Mouse (Mus musculus) midbrain, postnatal 0 days (tissue): ENCODE measurements around the gene E2f3. TPM values are rescaled to one million over a fixed set of nuclear protein-coding genes. Genes with fewer than 3 reads are reported as not detected.

ENCODE experiments used
- ATAC-seq: fragments of 200-750 bp; cut with Nextera tagmentation; 2 replicates; pipeline ENCODE4 v1.8.0; 2017; ENCODE audit warnings: moderate number of reproducible peaks, mild to moderate bottlenecking, moderate TSS enrichment, moderate library complexity; ENCODE audit not compliant: low FRiP score
- DNase-seq: peaks from one replicate; pipeline ENCODE4 v3.0.0-alpha.2; 2015; ENCODE audit warnings: low spot score
- H3K27ac ChIP-seq: fragments of 300-500 bp; sonication (generic); 2 replicates; pipeline ENCODE4 v1.5.1; 2014; ENCODE audit warnings: low read depth, mild to moderate bottlenecking, low read length, mixed read lengths
- H3K27me3 ChIP-seq: fragments of 300-500 bp; sonication (generic); 2 replicates; pipeline ENCODE4 v1.6.1; 2014; ENCODE audit warnings: low read length, control low read depth, mixed read lengths; ENCODE audit not compliant: insufficient read depth
- H3K36me3 ChIP-seq: fragments of 300-500 bp; sonication (generic); 2 replicates; pipeline ENCODE4 v1.6.1; 2014; ENCODE audit warnings: low read length, control low read depth, mixed read lengths; ENCODE audit not compliant: insufficient read depth
- H3K4me1 ChIP-seq: fragments of 300-500 bp; sonication (generic); 2 replicates; pipeline ENCODE4 v1.6.1; 2014; ENCODE audit warnings: mild to moderate bottlenecking, control low read depth, antibody characterized with exemption, low read length, mixed read lengths; ENCODE audit not compliant: insufficient read depth
- H3K4me2 ChIP-seq: fragments of 300-500 bp; sonication (generic); 2 replicates; pipeline ENCODE4 v1.6.1; 2014; ENCODE audit warnings: low read depth, mild to moderate bottlenecking, low read length, mixed read lengths; ENCODE audit not compliant: poor library complexity, severe bottlenecking
- H3K4me3 ChIP-seq: fragments of 300-500 bp; sonication (generic); 2 replicates; pipeline ENCODE4 v1.5.1; 2014; ENCODE audit warnings: low read depth, mild to moderate bottlenecking, low read length, moderate library complexity
- H3K9ac ChIP-seq: fragments of 300-500 bp; sonication (generic); replicated peaks from 2 replicates; pipeline ENCODE4 v1.6.1; 2014; ENCODE audit warnings: mild to moderate bottlenecking, low read length, moderate library complexity, mixed read lengths; ENCODE audit not compliant: poor library complexity, severe bottlenecking
- H3K9me3 ChIP-seq: fragments of 300-500 bp; sonication (generic); 2 replicates; pipeline ENCODE4 v1.6.1; 2016; ENCODE audit warnings: low read length, control low read depth
- CTCF ChIP-seq: IDR thresholded peaks from 2 replicates; pipeline ENCODE4 v1.5.1; 2016; ENCODE audit warnings: antibody characterized with exemption, mild to moderate bottlenecking
- WGBS: fragments of 180-500 bp; shearing (Covaris S2); extraction: QIAGEN DNeasy Blood & Tissue Kit; methylation state at CpG from one replicate; pipeline ENCODE4 v1.1.7; 2014; 5-methylcytosine and 5-hydroxymethylcytosine counted together
- polyA plus RNA-seq: library from polyadenylated mRNA; unstranded; fragments of >200 nt; fragmentation: Nextera tagmentation; extraction: Ambion mirVana; gene quantifications from 2 replicates; pipeline ENCODE4 v1.2.1, GENCODE M21; 2015
- total RNA-seq: library from RNA; depleted of rRNA; stranded (reverse); fragments of >200 nt; gene quantifications from 2 replicates; pipeline ENCODE4 v1.2.3, GENCODE M21; 2014; rRNA removed

E2f3 gene
- total and polyA plus RNA-seq, 2 experiments from 2014 or later = 2.9 to 9.2 TPM

DNA sequence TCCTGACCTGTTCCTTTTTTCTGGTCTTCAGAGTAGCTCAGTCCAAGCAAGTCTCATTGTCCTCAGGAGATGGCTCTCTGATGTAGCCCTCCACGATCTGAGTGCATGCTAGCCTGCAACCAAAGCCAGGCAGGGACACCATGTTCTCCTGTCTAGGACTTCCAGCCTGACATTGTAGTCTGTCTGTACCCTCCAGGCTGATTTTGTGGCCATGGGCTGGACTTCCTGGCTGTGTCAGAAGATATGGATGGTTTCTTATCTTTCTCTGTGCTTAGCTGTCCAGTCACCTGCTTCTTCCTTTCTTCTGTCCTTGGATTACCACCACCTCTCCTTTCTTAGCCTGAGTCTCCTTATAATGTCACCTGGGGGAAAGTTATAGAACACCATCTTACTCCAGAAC lies 83.2 kb downstream of the E2f3 start:
- Histone ChIP-seq H3K27ac (no peak overlapping the region), H3K4me3 (no peak overlapping the region), H3K27me3 (no peaks in the 10 kb centered on the region), H3K36me3 (no peaks in the 10 kb centered on the region), H3K9me3 (peaks cover 11% of the 10 kb centered on the region; the same call in 1 of the 2 replicates), H3K4me1 (no peaks in the 10 kb centered on the region), H3K9ac (no peak overlapping the region), H3K4me2 (no peak overlapping the region)
- DNase-seq (no peak), ATAC-seq (no peak)
- TF ChIP-seq CTCF = no peak
- WGBS = 95% methylated on average over 1 of the region's 1 CpGs

DNA sequence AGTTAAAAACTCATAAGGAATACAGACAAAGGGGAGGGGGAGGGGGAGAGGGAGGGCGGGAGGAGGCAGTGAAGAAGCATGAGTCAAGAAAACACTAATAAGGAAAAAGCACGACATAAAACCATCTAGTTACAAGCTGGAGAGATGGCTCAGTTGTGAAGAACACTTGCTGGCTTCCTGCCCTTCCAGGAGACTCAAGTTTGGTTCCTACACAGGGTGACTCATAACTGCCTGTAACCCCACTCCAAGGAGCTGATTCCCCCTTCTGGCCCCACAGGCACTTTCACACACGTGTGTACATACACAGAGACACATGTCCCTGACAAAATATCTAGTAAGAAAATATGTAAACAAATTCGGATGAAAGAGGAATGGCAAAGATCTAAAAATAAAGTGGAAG lies 84.2 kb downstream of the E2f3 start:
- no peaks in the 10 kb centered on the region for H3K4me1 ChIP-seq
- peaks cover 11% of the 10 kb centered on the region; the same call in 1 of the 2 replicates for H3K9me3 ChIP-seq
- no peak overlapping the region for H3K27ac ChIP-seq
- no peak for ATAC-seq
- no peaks in the 10 kb centered on the region for H3K27me3 ChIP-seq
- no peak overlapping the region for H3K4me3 ChIP-seq
- DNase-seq = no peak
- no peak for TF ChIP-seq CTCF
- no peaks in the 10 kb centered on the region for H3K36me3 ChIP-seq
- H3K4me2 ChIP-seq = no peak overlapping the region
- WGBS = 85% methylated on average over 4 of the region's 4 CpGs
- no peak overlapping the region for H3K9ac ChIP-seq

DNA sequence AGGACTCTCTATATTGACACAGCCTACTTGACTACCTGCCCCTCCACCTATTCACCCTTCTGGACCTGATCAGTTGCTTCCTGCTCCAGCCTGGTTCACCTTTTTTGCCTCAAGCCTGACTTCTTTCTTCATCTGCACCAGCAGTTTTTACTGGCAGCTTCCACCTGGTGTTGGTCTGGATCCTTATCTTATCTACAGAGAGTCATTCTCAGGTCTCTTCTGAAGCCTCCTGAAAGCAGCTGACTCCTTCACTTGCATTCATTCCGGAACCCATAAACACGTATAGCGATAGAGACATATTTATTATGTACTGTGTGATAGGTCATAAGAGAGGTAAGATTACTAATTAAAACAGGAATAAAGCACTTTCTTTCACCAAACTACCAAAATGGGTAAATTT lies 119.1 kb downstream of the E2f3 start:
- Histone ChIP-seq H3K9ac (no peak overlapping the region), H3K4me2 (no peak overlapping the region), H3K9me3 (no peaks in the 10 kb centered on the region), H3K4me3 (no peak overlapping the region), H3K27me3 (no peaks in the 10 kb centered on the region), H3K27ac (no peak overlapping the region), H3K36me3 (no peaks in the 10 kb centered on the region), H3K4me1 (no peaks in the 10 kb centered on the region)
- TF ChIP-seq CTCF = no peak
- DNase-seq (no peak), ATAC-seq (no peak)
- 98% methylated on average over 3 of the region's 3 CpGs for WGBS

DNA sequence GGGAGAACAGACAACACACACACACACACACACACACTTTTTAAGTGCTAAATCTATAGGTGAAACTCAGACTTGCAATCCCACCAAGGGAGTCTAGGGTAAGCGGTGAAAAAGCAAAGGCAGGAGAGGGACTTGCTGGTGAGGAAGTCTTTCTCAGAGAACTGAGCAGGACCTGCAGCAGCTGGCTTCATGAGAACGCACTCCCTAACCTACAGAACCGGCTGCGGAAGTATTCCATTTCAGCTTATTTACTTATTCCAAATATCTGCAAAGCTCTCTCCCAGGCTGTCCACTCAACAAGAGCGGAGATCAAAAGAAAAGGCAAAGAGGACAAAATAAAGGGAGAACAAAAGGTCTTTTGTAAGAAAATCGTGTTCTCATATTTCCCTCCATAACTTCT lies 121.5 kb downstream of the E2f3 start:
- Histone ChIP-seq H3K4me1 (no peaks in the 10 kb centered on the region), H3K27ac (no peak overlapping the region), H3K4me2 (no peak overlapping the region), H3K4me3 (no peak overlapping the region), H3K36me3 (no peaks in the 10 kb centered on the region), H3K9me3 (no peaks in the 10 kb centered on the region), H3K27me3 (no peaks in the 10 kb centered on the region), H3K9ac (no peak overlapping the region)
- DNase-seq (no peak), ATAC-seq (no peak)
- 68% methylated on average over 6 of the region's 6 CpGs for WGBS
- TF ChIP-seq CTCF = no peak

DNA sequence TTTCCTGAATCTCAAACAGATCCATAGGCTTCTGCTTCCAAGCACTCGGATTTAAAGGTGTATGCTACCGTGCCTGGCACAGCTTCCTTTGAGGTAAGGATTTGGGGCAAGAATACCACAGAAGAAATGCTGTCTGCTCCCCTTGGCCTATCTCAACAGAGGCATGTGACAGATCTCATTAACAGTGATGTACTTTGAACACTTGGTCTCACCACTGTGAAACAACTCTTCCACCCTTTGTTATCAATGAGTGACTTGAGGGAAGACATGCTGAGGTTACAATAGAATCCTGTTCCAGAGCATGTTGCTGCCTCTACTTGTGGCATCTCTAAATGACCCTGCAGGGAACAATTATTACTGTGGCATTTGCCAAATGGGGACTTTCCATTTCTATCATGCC lies 125.8 kb downstream of the E2f3 start:
- H3K9me3 ChIP-seq = no peaks in the 10 kb centered on the region
- H3K27me3 ChIP-seq = no peaks in the 10 kb centered on the region
- H3K27ac ChIP-seq = no peak overlapping the region
- H3K4me1 ChIP-seq = no peaks in the 10 kb centered on the region
- no peak for TF ChIP-seq CTCF
- ATAC-seq = no peak
- H3K36me3 ChIP-seq = no peaks in the 10 kb centered on the region
- 65% methylated on average over 2 of the region's 2 CpGs for WGBS
- no peak overlapping the region for H3K9ac ChIP-seq
- H3K4me3 ChIP-seq = no peak overlapping the region
- H3K4me2 ChIP-seq = no peak overlapping the region
- no peak for DNase-seq

DNA sequence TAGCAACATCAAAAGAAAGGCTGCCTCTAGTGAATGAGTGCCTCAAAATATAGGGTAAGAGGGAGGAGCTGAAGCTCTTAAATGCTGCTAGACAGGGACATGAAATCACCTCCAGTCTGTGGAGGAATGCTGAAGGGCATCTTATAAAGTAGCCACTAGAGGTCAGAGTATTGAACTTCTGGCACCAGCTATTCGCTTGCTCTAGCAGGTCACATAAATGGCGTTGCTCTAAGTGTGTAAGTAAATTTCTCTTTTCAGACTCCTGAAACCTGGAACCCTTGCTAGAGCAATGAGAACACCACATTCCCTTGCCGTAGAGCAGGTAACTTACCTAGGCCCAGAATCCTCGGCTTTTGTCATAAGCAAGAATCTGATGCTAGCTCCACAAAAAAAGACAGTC lies 128.4 kb downstream of the E2f3 start:
- H3K36me3 ChIP-seq = no peaks in the 10 kb centered on the region
- DNase-seq (peak; percentile 80), ATAC-seq (peak; percentile 64; the same call in 1 of the 2 replicates)
- 22% methylated on average over 4 of the region's 4 CpGs for WGBS
- no peak overlapping the region for H3K27ac ChIP-seq
- no peak overlapping the region for H3K9ac ChIP-seq
- no peak overlapping the region for H3K4me3 ChIP-seq
- no peak overlapping the region for H3K4me2 ChIP-seq
- peaks cover 2% of the 10 kb centered on the region; the same call in 1 of the 2 replicates for H3K4me1 ChIP-seq
- H3K27me3 ChIP-seq = no peaks in the 10 kb centered on the region
- no peaks in the 10 kb centered on the region for H3K9me3 ChIP-seq
- TF ChIP-seq CTCF = peak; percentile 79

Other genes starting within 250 kb of the E2f3 start
- 13.1 and 17.6 TPM in 2 replicates for gene Cdkal1, start 130.4 kb downstream of the E2f3 start, total RNA-seq
- 16.7 and 17.4 TPM in 2 replicates for gene Cdkal1, start 130.4 kb downstream of the E2f3 start, polyA plus RNA-seq
- gene Mboat1, start 150.4 kb upstream of the E2f3 start, total RNA-seq = 1.4 TPM in 2 replicates
- 1.7 and 2.3 TPM in 2 replicates for gene Mboat1, start 150.4 kb upstream of the E2f3 start, polyA plus RNA-seq